Mouse (Mus musculus) liver, embryonic 15.5 days (tissue): ENCODE measurements around the gene 6330403K07Rik. TPM values are rescaled to one million over a fixed set of nuclear protein-coding genes. Genes with fewer than 3 reads are reported as not detected.

Experiments used
- ATAC-seq: fragments of 200-750 bp; cut with Nextera tagmentation; 2 replicates; pipeline ENCODE4 v1.8.0; 2017; ENCODE audit warnings: moderate number of reproducible peaks, mild to moderate bottlenecking, moderate library complexity; ENCODE audit not compliant: insufficient read depth
- H3K27ac ChIP-seq: fragments of 300-500 bp; sonication (generic); replicated peaks from 2 replicates; pipeline ENCODE4 v1.5.1; 2015; ENCODE audit warnings: mild to moderate bottlenecking, inconsistent platforms
- H3K27me3 ChIP-seq: fragments of 300-500 bp; sonication (generic); 2 replicates; pipeline ENCODE4 v1.6.1; 2015; ENCODE audit warnings: mild to moderate bottlenecking, inconsistent platforms
- H3K36me3 ChIP-seq: fragments of 300-500 bp; sonication (generic); replicated peaks from 2 replicates; pipeline ENCODE4 v1.6.1; 2015; ENCODE audit warnings: moderate library complexity, mild to moderate bottlenecking, inconsistent platforms
- H3K4me1 ChIP-seq: fragments of 300-500 bp; sonication (generic); replicated peaks from 2 replicates; pipeline ENCODE4 v1.6.1; 2015; ENCODE audit warnings: inconsistent platforms
- H3K4me2 ChIP-seq: fragments of 300-500 bp; sonication (generic); 2 replicates; pipeline ENCODE4 v1.6.1; 2015; ENCODE audit warnings: moderate library complexity, mild to moderate bottlenecking, inconsistent platforms
- H3K4me3 ChIP-seq: fragments of 300-500 bp; sonication (generic); replicated peaks from 2 replicates; pipeline ENCODE4 v1.5.1; 2015; ENCODE audit warnings: mild to moderate bottlenecking, inconsistent platforms
- H3K9ac ChIP-seq: fragments of 300-500 bp; sonication (generic); 2 replicates; pipeline ENCODE4 v1.6.1; 2015; ENCODE audit warnings: moderate library complexity, mild to moderate bottlenecking, inconsistent platforms
- H3K9me3 ChIP-seq: fragments of 300-500 bp; sonication (generic); replicated peaks from 2 replicates; pipeline ENCODE4 v1.6.1; 2016; ENCODE audit warnings: inconsistent platforms
- WGBS: fragments of 180-500 bp; shearing (Covaris S2); methylation state at CpG from one replicate; pipeline ENCODE4 v1.1.7; 2015; ENCODE audit warnings: mixed read lengths; ENCODE audit not compliant: insufficient replicate concordance; 5-methylcytosine and 5-hydroxymethylcytosine counted together
- polyA plus RNA-seq: library from polyadenylated mRNA; unstranded; fragments of >200 nt; fragmentation: Nextera tagmentation; extraction: Ambion mirVana; gene quantifications from 2 replicates; pipeline ENCODE4 v1.2.1, GENCODE M21; 2015

6330403K07Rik gene
- polyA plus RNA-seq, 1 experiment from 2014 or later, result 2.1 TPM

DNA sequence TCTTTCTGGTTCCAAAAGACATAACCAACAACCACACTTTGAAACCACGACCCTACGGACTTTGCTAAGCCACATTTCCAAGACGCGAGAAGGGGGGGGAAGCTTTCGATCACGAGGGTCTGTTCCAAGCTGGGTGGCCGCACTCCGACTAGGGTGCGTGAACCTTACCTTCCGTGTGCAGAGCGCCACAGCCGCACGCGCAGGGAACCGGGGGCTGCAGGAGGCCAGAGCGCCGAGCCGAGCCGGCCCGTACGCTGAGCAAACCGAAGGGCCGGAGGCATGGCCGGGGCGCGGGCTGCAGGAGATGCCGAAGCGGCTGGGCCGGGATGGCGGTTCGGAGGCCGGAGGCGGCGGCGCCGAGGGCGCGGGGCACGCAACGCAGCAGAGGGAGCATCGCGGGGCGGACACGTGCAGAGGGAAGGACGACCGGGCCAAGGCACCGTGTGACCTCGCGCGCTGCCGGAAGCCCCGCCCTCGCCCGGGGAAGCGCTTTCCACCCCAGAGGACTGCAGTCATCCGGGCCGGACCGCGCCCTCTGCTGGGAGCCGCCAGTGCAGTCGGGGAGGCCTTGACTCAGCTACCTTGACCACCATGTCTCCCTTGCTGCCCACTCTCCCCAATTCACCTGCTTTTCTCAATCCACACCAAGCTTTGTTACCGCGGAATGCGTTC is 50.6 kb downstream of the 6330403K07Rik start, which contains the start of gene C1qbp:
C1qbp (minus strand) TSS at position 470 of the 672 bp plus-strand sequence.
- Histone ChIP-seq H3K36me3 (peaks cover 70% of the 10 kb centered on the region), H3K9me3 (no peaks in the 10 kb centered on the region), H3K9ac (peak within 1 kb of the TSS; percentile 81), H3K27me3 (no peaks in the 10 kb centered on the region), H3K4me2 (peak within 1 kb of the TSS; percentile 99), H3K4me3 (peak within 1 kb of the TSS; percentile 91), H3K27ac (peak within 1 kb of the TSS; percentile 73), H3K4me1 (peaks cover 38% of the 10 kb centered on the region)
- peak; percentile 94 for ATAC-seq
- WGBS, result under 1% methylated on average over 60 of the region's 64 CpGs

DNA sequence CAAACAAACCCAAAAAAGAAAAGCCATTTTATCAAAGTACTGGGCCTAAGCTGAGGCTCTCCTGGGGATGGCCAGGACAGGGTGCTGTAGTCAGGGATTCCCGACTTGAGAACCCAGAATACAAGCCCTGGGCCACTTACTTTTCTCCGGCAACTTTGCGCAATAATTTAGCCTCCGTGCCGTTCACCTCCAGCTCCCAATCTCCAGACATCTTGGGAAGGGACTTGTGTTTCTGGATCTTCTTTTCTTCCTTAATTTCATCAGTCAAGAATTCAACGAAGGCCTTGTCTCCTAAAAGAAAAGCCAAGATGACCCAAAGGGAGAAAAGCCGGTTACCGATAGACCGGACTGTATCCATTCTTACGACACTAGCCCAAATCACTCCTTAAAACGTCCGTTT is 51.3 kb downstream of the 6330403K07Rik start:
- H3K36me3 ChIP-seq, result peaks cover 70% of the 10 kb centered on the region
- no peak for ATAC-seq
- 4% methylated on average over 12 of the region's 12 CpGs for WGBS
- peak overlapping the region; percentile 99 for H3K4me2 ChIP-seq
- no peaks in the 10 kb centered on the region for H3K27me3 ChIP-seq
- H3K4me1 ChIP-seq, result peaks cover 38% of the 10 kb centered on the region
- H3K27ac ChIP-seq, result 0 out of 2 replicates have a peak overlapping the region, but pooled peaks have one; percentile 73
- no peaks in the 10 kb centered on the region for H3K9me3 ChIP-seq
- H3K9ac ChIP-seq, result peak overlapping the region; percentile 81
- peak overlapping the region; percentile 91 for H3K4me3 ChIP-seq

Other genes with a start within 250 kb of the 6330403K07Rik start
- 0.47 and 0.77 TPM in 2 replicates for gene Scimp, start 220.9 kb downstream of the 6330403K07Rik start, polyA plus RNA-seq
- 13.0 and 13.1 TPM in 2 replicates for gene Rabep1, start 188.7 kb downstream of the 6330403K07Rik start, polyA plus RNA-seq
- gene Nup88, start 63.5 kb downstream of the 6330403K07Rik start, polyA plus RNA-seq, result 57.2 and 58.9 TPM in 2 replicates
- 89.1 and 98.7 TPM in 2 replicates for gene Rpain, start 63.3 kb downstream of the 6330403K07Rik start, polyA plus RNA-seq
- 159 and 170 TPM in 2 replicates for gene C1qbp, start 50.5 kb downstream of the 6330403K07Rik start, polyA plus RNA-seq
- 5.8 and 6.6 TPM in 2 replicates for gene Dhx33, start 29.1 kb downstream of the 6330403K07Rik start, polyA plus RNA-seq
- gene Mis12, start 13.9 kb downstream of the 6330403K07Rik start, polyA plus RNA-seq, result 22.2 and 23.3 TPM in 2 replicates
- 35.7 and 37.9 TPM in 2 replicates for gene Derl2, start 13.7 kb downstream of the 6330403K07Rik start, polyA plus RNA-seq
- 0.21 and 0.28 TPM in 2 replicates for gene Nlrp1a, start 111.2 kb upstream of the 6330403K07Rik start, polyA plus RNA-seq
- gene Nlrp1b, start 197.2 kb upstream of the 6330403K07Rik start, polyA plus RNA-seq, result 0.06 TPM in 2 replicates